Mouse (Mus musculus) CD8-positive naive resting alpha-beta T cell, adult 57 days (primary cell): ENCODE data around the gene Lipm. TPM values are rescaled to one million over a fixed set of nuclear protein-coding genes. Genes with fewer than 3 reads are reported as not detected.

Experiments
- total RNA-seq: library from RNA; stranded (reverse); gene quantifications from one replicate; pipeline ENCODE4 v1.2.4, GENCODE M21; 2023

Gene Lipm
- total RNA-seq, result not detected

DNA sequence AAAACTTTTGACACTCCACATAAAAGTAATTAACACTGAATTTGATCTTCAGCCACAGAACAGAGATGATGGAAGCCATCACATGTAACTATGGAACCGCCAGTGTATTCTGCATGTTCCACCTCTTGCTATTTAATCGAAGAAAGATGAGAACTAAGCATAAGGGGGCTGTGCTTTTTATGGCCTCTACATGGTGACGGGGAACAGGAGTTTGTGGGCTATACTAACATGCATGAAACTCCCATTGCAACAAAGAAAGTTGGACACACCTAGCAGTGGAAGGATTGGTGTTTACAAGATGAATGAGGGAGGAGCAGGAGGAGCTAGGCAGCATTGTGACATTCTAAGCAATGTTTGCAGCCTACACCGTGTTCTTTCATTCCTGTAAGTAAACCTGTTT lies at the start of gene Lipm:
Lipm (plus strand) TSS at position 301 of the 400 bp plus-strand sequence.

DNA sequence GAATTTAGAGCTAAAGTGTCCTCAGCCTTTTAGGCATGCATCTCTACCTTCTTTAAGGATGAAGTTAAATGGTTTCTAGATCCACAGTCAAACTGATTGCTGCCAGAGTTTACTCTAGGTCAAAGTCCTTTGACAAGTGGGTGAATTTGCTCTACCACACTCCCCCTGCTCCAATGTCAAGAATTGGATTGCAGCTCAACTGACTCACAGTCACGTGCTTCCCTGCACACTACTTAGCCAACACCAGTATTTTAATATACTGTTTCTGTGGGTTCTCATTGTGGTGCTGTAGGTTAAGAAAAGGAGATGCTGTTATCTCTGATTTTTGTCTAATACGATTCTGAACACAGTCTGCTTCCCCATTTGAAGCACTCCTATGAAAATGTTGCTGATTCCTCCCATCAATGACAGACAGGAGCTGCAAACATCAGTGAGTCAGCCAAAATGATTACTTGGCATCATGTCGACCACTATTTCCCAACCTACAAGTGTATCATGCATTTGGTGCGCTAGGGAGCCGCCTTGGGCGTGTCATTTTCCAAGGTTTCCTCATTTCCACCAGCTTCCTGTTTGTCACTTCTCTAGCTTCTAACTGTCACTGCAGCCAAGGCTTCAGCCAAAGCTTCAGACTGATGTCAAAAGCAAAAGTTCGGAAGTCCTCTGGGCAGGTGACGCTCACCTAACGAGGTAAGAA lies 33.8 kb upstream of the Lipm start, which contains the start of gene Lipn:
Lipn (plus strand) TSS at position 580 of the 694 bp plus-strand sequence.

GRCm38 (mm10) chr19:34165891-34166290 lies 65.2 kb downstream of the Lipm start, which contains the start of gene Ankrd22:
Gene Ankrd22, minus strand, starts transcription at chr19:34166053.

Other genes starting within 250 kb of the Lipm start
- not detected for gene Lipf, start 139.7 kb upstream of the Lipm start, total RNA-seq
- gene Lipk, start 92.6 kb upstream of the Lipm start, total RNA-seq, result not detected
- not detected for gene Lipn, start 33.6 kb upstream of the Lipm start, total RNA-seq
- gene Ankrd22, start 65.1 kb downstream of the Lipm start, total RNA-seq, result not detected
- gene Stambpl1, start 91.3 kb downstream of the Lipm start, total RNA-seq, result 52.3 TPM
- not detected for gene Acta2, start 154.7 kb downstream of the Lipm start, total RNA-seq
- gene Fas, start 189.7 kb downstream of the Lipm start, total RNA-seq, result 26.9 TPM